Mouse (Mus musculus): ENCODE measurements around the gene Nudt14. TPM values are rescaled to one million over a fixed set of nuclear protein-coding genes. Genes with fewer than 3 reads are reported as not detected.

Gene Nudt14
- polyA plus RNA-seq, 1 experiment from 2014 or later, result 103 TPM

DNA sequence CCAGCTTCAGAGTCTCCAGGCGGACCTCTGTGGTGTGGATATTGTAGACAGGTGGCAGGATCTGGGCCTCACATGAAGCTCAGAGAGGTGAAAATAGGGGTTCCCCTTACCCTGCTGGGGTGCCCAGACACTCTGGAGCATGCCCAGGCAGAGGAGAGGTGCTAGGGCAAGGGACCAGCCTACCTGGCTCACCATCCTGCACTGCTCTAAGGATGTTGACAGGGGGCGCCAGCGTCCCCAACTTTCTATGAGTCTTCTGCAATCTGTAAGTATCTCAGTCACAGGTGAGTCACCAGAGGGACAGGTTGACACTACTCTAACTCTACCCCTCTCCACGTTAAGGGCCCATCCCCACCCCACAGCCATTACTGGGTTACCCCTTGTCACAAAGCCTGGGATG lies 5.4 kb upstream of the Nudt14 start:
- ATAC-seq (ENCODE audit: insufficient number of reproducible peaks, insufficient read depth, low FRiP score, low TSS enrichment, low read depth), result no peak
- H3K4me3 ChIP-seq, result no peak overlapping the region
- no peak overlapping the region for H3K9ac ChIP-seq
- H3K4me2 ChIP-seq, result no peak overlapping the region
- H3K27me3 ChIP-seq, result no peaks in the 10 kb centered on the region; the same call in 1 of the 2 replicates
- no peaks in the 10 kb centered on the region for H3K36me3 ChIP-seq
- WGBS, result 27% methylated on average over 4 of the region's 4 CpGs
- no peaks in the 10 kb centered on the region for H3K9me3 ChIP-seq
- peaks cover 15% of the 10 kb centered on the region for H3K4me1 ChIP-seq
- H3K27ac ChIP-seq, result peak overlapping the region; percentile 29; the same call in 1 of the 2 replicates

GRCm38 (mm10) chr12:112943669-112944068 lies 1.7 kb upstream of the Nudt14 start:
- no peak overlapping the region for H3K27ac ChIP-seq
- no peak overlapping the region for H3K4me2 ChIP-seq
- no peaks in the 10 kb centered on the region; the same call in 1 of the 2 replicates for H3K27me3 ChIP-seq
- 81% methylated on average over 2 of the region's 2 CpGs for WGBS
- no peaks in the 10 kb centered on the region for H3K9me3 ChIP-seq
- no peak overlapping the region for H3K9ac ChIP-seq
- H3K4me1 ChIP-seq, result peaks cover 31% of the 10 kb centered on the region
- H3K4me3 ChIP-seq, result no peak overlapping the region
- H3K36me3 ChIP-seq, result no peaks in the 10 kb centered on the region
- no peak for ATAC-seq (ENCODE audit: insufficient number of reproducible peaks, insufficient read depth, low FRiP score, low TSS enrichment, low read depth)

- peak overlapping the region; percentile 74 for H3K27ac ChIP-seq
- no peak for ATAC-seq (ENCODE audit: insufficient number of reproducible peaks, insufficient read depth, low FRiP score, low TSS enrichment, low read depth)
These were observed 658 bp downstream of the Nudt14 start for GRCm38 (mm10) chr12:112941156-112941775.

DNA sequence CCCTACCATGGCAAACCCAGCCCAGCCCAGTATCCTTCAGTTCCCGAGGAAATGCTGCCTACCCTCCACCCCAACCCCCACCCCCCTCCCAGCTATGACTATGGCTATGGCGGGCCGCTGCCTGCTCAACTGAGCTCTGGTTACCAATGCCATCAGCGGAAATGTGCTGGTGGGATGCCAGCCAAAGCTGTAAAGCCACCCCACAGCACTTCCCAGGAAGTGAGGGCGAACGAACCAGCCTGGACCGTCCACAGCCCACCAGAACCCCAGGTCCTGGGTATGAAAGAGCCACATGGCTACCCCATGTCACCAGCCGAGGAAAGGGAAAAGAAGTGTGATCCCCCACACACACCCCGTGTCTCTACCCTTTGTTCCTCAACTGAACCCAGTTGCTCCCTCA lies 1.2 kb downstream of the Nudt14 start:
- H3K9me3 ChIP-seq, result no peaks in the 10 kb centered on the region
- peaks cover 39% of the 10 kb centered on the region for H3K4me1 ChIP-seq
- H3K36me3 ChIP-seq, result no peaks in the 10 kb centered on the region
- H3K4me2 ChIP-seq, result peak overlapping the region; percentile 80
- H3K27ac ChIP-seq, result peak overlapping the region; percentile 74; the same call in 1 of the 2 replicates
- 78% methylated on average over 9 of the region's 9 CpGs for WGBS
- H3K4me3 ChIP-seq, result peak overlapping the region; percentile 68; the same call in 1 of the 2 replicates
- H3K9ac ChIP-seq, result no peak overlapping the region
- H3K27me3 ChIP-seq, result no peaks in the 10 kb centered on the region
- no peak for ATAC-seq (ENCODE audit: insufficient number of reproducible peaks, insufficient read depth, low FRiP score, low TSS enrichment, low read depth)

More at GRCm38 (mm10) chr12:112941156-112941775, 658 bp downstream of the Nudt14 start:
- Histone ChIP-seq H3K9me3 (no peaks in the 10 kb centered on the region), H3K4me2 (peak overlapping the region; percentile 80), H3K9ac (peak overlapping the region; percentile 81), H3K4me3 (peak overlapping the region; percentile 68), H3K4me1 (peaks cover 39% of the 10 kb centered on the region), H3K36me3 (no peaks in the 10 kb centered on the region), H3K27me3 (no peaks in the 10 kb centered on the region)
- 42% methylated on average over 10 of the region's 10 CpGs for WGBS

- no peak for ATAC-seq (ENCODE audit: insufficient number of reproducible peaks, insufficient read depth, low FRiP score, low TSS enrichment, low read depth)
- Histone ChIP-seq H3K27ac (no peak overlapping the region), H3K4me3 (no peak overlapping the region), H3K36me3 (no peaks in the 10 kb centered on the region; the same call in 1 of the 2 replicates), H3K4me1 (peaks cover 39% of the 10 kb centered on the region), H3K27me3 (no peaks in the 10 kb centered on the region), H3K9ac (no peak overlapping the region), H3K9me3 (no peaks in the 10 kb centered on the region), H3K4me2 (peak overlapping the region; percentile 80; the same call in 1 of the 2 replicates)
- WGBS, result 70% methylated on average over 4 of the region's 4 CpGs
These were observed 1.7 kb downstream of the Nudt14 start for GRCm38 (mm10) chr12:112940238-112940637.

DNA sequence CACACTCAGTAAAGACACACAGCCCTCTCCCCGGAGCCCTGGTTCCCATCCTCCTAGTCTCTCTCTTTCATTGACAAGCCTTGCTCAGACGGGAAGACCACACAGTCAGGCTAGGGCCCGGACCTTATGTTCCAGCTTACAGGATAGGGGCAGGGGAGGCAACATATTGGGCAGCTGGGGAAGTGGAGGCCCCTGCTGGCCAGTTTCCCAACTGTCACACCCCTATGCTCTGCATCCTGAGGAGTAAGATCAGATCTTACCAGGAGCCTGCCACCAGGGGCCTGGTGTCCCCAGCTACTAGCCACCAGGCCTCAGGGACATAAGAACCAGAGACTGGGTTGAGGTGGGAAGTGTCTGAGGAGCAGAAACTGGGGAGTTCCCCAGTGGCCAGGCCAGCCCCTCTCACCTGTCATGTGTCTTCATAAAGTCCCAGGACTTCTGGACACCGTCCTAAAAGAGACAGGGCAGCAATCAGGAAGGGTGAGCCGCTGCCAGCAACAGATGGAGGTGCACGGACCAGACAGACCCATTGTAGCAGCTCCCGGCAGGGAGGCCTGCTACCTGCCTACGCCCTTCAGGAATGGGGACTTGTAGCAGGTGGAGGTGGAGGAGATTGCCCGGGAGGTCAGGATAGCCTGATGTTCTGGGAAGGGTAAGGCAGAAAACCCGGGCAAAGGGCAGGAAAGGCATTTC lies 2.9 kb downstream of the Nudt14 start:
- no peak overlapping the region for H3K4me3 ChIP-seq
- 0 out of 2 replicates have a peak overlapping the region, but pooled peaks have one; percentile 36 for H3K9ac ChIP-seq
- 47% methylated on average over 10 of the region's 10 CpGs for WGBS
- H3K4me2 ChIP-seq, result no peak overlapping the region
- H3K27ac ChIP-seq, result no peak overlapping the region
- peaks cover 39% of the 10 kb centered on the region for H3K4me1 ChIP-seq
- H3K9me3 ChIP-seq, result no peaks in the 10 kb centered on the region
- H3K36me3 ChIP-seq, result no peaks in the 10 kb centered on the region; the same call in 1 of the 2 replicates
- H3K27me3 ChIP-seq, result no peaks in the 10 kb centered on the region
- no peak for ATAC-seq (ENCODE audit: insufficient number of reproducible peaks, insufficient read depth, low FRiP score, low TSS enrichment, low read depth)

DNA sequence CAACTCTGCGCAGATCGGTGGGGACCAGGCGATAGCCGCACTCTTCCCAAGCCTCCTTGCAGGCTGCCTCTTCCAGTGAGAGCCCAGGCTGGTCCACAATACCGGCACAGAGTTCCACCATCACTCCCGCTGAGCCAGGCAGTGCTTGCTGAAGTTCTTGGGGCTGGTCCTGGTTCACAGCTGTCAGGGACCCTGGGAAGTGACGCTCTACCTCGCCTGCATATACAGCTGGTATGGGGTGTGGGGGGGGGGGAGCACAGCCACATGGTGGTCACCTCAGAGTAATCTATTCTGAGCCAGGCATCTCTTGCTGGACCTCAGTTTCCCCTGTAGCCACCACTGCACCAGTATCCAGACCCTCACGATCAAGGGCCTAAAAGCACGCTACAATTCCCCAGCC lies 3.6 kb downstream of the Nudt14 start:
- Histone ChIP-seq H3K9me3 (no peaks in the 10 kb centered on the region), H3K4me3 (no peak overlapping the region), H3K27ac (no peak overlapping the region), H3K27me3 (no peaks in the 10 kb centered on the region), H3K9ac (peak overlapping the region; percentile 27; the same call in 1 of the 2 replicates), H3K4me1 (peaks cover 39% of the 10 kb centered on the region), H3K4me2 (no peak overlapping the region), H3K36me3 (no peaks in the 10 kb centered on the region; the same call in 1 of the 2 replicates)
- 77% methylated on average over 10 of the region's 10 CpGs for WGBS
- ATAC-seq (ENCODE audit: insufficient number of reproducible peaks, insufficient read depth, low FRiP score, low TSS enrichment, low read depth), result no peak

- WGBS, result 23% methylated on average over 9 of the region's 9 CpGs
- ATAC-seq (ENCODE audit: insufficient number of reproducible peaks, insufficient read depth, low FRiP score, low TSS enrichment, low read depth), result peak; percentile 28; the same call in 1 of the 2 replicates
- peak overlapping the region; percentile 27; the same call in 1 of the 2 replicates for H3K9ac ChIP-seq
- no peaks in the 10 kb centered on the region for H3K27me3 ChIP-seq
- no peak overlapping the region for H3K4me2 ChIP-seq
- H3K4me3 ChIP-seq, result no peak overlapping the region
- H3K9me3 ChIP-seq, result no peaks in the 10 kb centered on the region
- no peak overlapping the region for H3K27ac ChIP-seq
- H3K4me1 ChIP-seq, result peaks cover 39% of the 10 kb centered on the region
- no peaks in the 10 kb centered on the region; the same call in 1 of the 2 replicates for H3K36me3 ChIP-seq
These were observed 4.0 kb downstream of the Nudt14 start for GRCm38 (mm10) chr12:112937906-112938305.

DNA sequence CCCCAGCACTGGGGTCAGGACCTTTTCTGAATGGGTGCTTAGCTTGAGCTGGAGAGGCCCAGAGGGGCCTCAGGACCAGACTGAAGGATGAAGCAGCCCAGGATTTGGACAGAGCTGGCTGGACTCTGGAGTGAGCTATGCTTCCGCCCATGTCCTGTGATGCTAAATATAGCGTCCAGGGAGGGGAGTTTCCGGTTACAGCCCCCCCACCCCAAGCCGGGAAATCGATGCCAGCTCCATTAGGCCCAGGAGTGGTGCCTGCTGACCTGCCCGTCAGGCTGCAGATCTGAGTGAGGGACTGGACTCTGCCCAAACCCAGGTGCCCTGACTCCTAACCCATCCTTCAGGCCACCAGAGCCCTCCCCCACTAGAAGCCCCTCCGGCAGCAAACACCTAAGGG lies 9.3 kb downstream of the Nudt14 start:
- peak overlapping the region; percentile 46; the same call in 1 of the 2 replicates for H3K9ac ChIP-seq
- no peak for ATAC-seq (ENCODE audit: insufficient number of reproducible peaks, insufficient read depth, low FRiP score, low TSS enrichment, low read depth)
- no peak overlapping the region for H3K4me3 ChIP-seq
- no peak overlapping the region for H3K27ac ChIP-seq
- H3K36me3 ChIP-seq, result no peaks in the 10 kb centered on the region; the same call in 1 of the 2 replicates
- H3K4me1 ChIP-seq, result peaks cover 27% of the 10 kb centered on the region
- 24% methylated on average over 7 of the region's 7 CpGs for WGBS
- no peak overlapping the region for H3K4me2 ChIP-seq
- H3K9me3 ChIP-seq, result no peaks in the 10 kb centered on the region
- peaks cover 51% of the 10 kb centered on the region for H3K27me3 ChIP-seq

GRCm38 (mm10) chr12:112929562-112930352 lies 12.2 kb downstream of the Nudt14 start, which contains the start of gene Jag2:
Jag2 (minus strand) TSS chr12:112929776.
- Histone ChIP-seq H3K36me3 (no peaks in the 10 kb centered on the region), H3K27me3 (peaks cover 71% of the 10 kb centered on the region), H3K27ac (peak within 1 kb of the TSS; percentile 64)

More at GRCm38 (mm10) chr12:112929562-112930352, 12.2 kb downstream of the Nudt14 start, which contains the start of gene Jag2:
- H3K4me2 ChIP-seq, result peak within 1 kb of the TSS; percentile 98
- no peaks in the 10 kb centered on the region for H3K9me3 ChIP-seq
- H3K4me1 ChIP-seq, result peaks cover 26% of the 10 kb centered on the region
- peak within 1 kb of the TSS; percentile 63 for H3K4me3 ChIP-seq
- ATAC-seq (ENCODE audit: insufficient number of reproducible peaks, insufficient read depth, low FRiP score, low TSS enrichment, low read depth), result peak; percentile 34; the same call in 1 of the 2 replicates
- H3K9ac ChIP-seq, result peak within 1 kb of the TSS; percentile 70
- 2% methylated on average over 59 of the region's 85 CpGs for WGBS

All from embryonic facial prominence, embryonic 13.5 days (tissue).